Mouse (Mus musculus) olfactory bulb, adult 2 months (tissue): ENCODE measurements around the gene Serpina3f. TPM values are rescaled to one million over a fixed set of nuclear protein-coding genes. Genes with fewer than 3 reads are reported as not detected.

Source experiments
- H3K27ac ChIP-seq: fragments of 200-500 bp; 2 replicates; pipeline ENCODE4 v1.5.1; 2012; ENCODE audit warnings: low read depth, low read length; ENCODE audit not compliant: insufficient read depth
- H3K4me1 ChIP-seq: fragments of 200-500 bp; 2 replicates; pipeline ENCODE4 v1.6.1; 2012; ENCODE audit warnings: low read length; ENCODE audit not compliant: control insufficient read depth, insufficient read depth
- H3K4me3 ChIP-seq: fragments of 200-500 bp; 2 replicates; pipeline ENCODE4 v1.5.1; 2012; ENCODE audit warnings: mild to moderate bottlenecking, low read depth, low read length, moderate library complexity; ENCODE audit not compliant: insufficient read depth
- CTCF ChIP-seq: fragments of 200-500 bp; IDR thresholded peaks from 2 replicates; pipeline ENCODE4 v1.5.1; 2012; ENCODE audit warnings: low read depth, mild to moderate bottlenecking, low read length, moderate library complexity; ENCODE audit not compliant: insufficient read depth
- POLR2A ChIP-seq: fragments of 200-500 bp; IDR thresholded peaks from 2 replicates; pipeline ENCODE4 v1.6.1; 2012; ENCODE audit warnings: mild to moderate bottlenecking, low read depth, low read length, moderate library complexity; ENCODE audit not compliant: insufficient read depth
- WGBS: fragments of 180-500 bp; shearing (Covaris S2); methylation state at CpG from one replicate; pipeline ENCODE4 v1.1.7; 2018; 5-methylcytosine and 5-hydroxymethylcytosine counted together
- polyA plus RNA-seq: library from polyadenylated mRNA; stranded (reverse); fragments of >200 nt; gene quantifications from 2 replicates; pipeline ENCODE4 v1.2.4, GENCODE M21; 2012; ENCODE audit warnings: low replicate concordance; ENCODE audit not compliant: missing spikeins, insufficient read depth, insufficient read length

Gene Serpina3f
- not detected in 2 replicates for polyA plus RNA-seq

GRCm38 (mm10) chr12:104214445-104214753 is at the start of gene Serpina3f:
Gene Serpina3f, plus strand, starts transcription at chr12:104214544.
- Histone ChIP-seq H3K27ac (no peak within 1 kb of the TSS), H3K4me3 (no peak within 1 kb of the TSS), H3K4me1 (no peaks in the 10 kb centered on the region)
- TF ChIP-seq POLR2A, result no peak
- TF ChIP-seq CTCF, result no peak
- WGBS, result 85% methylated on average over 1 of the region's 1 CpGs

DNA sequence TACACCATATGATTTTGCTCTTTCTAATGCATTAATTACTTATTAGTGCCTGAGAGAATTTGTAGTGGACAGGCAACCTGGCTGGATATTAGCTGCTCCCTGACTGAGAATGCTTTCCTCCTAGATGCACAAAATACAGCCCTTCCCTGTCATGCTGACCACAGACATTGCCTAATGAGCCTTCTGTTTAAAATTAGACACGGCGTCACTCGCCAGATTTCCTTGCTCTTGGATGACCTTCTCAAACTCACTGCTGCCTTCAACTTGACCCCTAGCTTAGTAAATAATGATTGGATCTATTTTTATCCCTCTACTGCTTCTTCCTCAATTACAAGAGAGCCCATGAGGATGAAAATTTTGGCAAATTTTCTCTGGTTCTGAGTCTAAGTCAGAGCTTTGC is 39.6 kb upstream of the Serpina3f start:
- no peak for TF ChIP-seq POLR2A
- no peak for TF ChIP-seq CTCF
- Histone ChIP-seq H3K4me1 (no peaks in the 10 kb centered on the region), H3K4me3 (no peak overlapping the region), H3K27ac (no peak overlapping the region)
- 74% methylated on average over 3 of the region's 3 CpGs for WGBS

DNA sequence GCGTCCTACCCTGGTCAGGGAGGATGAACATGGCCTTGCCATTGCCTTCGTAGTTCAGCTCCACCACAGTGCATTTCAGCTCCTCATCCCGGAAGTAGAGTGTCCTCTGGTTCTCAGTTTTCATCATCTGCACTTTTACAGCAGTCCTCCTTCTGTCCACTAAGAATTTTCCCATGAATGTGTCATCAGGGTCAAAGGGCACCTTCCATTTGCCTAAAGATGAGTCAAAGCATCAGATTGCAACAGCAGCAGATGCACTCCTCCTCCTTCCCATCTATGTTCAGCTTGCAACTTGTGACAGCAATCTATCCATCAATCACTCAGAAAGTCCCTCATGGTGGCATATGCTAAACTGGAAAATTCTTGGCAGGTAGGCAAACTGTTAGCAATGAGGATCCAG is 38.7 kb upstream of the Serpina3f start:
- Histone ChIP-seq H3K27ac (no peak overlapping the region), H3K4me1 (no peaks in the 10 kb centered on the region), H3K4me3 (no peak overlapping the region)
- 77% methylated on average over 3 of the region's 3 CpGs for WGBS
- TF ChIP-seq POLR2A, result no peak

DNA sequence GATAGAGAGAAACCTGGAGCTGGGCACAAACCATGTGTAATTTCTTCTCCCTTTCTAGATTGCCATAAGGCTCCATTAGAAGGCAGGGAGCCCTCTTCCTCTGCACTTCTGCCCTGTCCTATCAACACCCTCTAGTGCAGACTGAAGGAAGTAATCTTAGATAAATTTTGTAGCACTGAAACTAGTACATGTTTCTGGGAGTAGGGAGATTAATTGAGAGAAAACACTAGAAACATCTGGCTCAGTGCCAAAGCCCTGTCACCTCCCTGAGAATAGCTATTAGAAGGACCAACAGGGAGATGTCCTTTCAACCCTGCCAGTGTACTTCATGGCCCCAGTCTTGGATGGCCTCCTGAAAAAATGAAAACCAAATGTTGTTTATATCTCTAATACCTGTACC is 35.8 kb upstream of the Serpina3f start:
- no peak for TF ChIP-seq POLR2A
- no peak for TF ChIP-seq CTCF
- Histone ChIP-seq H3K4me1 (no peaks in the 10 kb centered on the region), H3K27ac (no peak overlapping the region), H3K4me3 (no peak overlapping the region)

- 85% methylated on average over 2 of the region's 2 CpGs for WGBS
- Histone ChIP-seq H3K4me1 (no peaks in the 10 kb centered on the region), H3K27ac (no peak overlapping the region), H3K4me3 (no peak overlapping the region)
- TF ChIP-seq CTCF, result no peak
- TF ChIP-seq POLR2A, result no peak
These were observed 35.4 kb upstream of the Serpina3f start for GRCm38 (mm10) chr12:104178987-104179386.

GRCm38 (mm10) chr12:104185046-104185445 is 29.3 kb upstream of the Serpina3f start:
- H3K27ac ChIP-seq, result no peak overlapping the region
- WGBS, result 81% methylated on average over 4 of the region's 4 CpGs
- TF ChIP-seq POLR2A (no peak), CTCF (no peak)
- H3K4me1 ChIP-seq, result peaks cover 3% of the 10 kb centered on the region
- no peak overlapping the region for H3K4me3 ChIP-seq

DNA sequence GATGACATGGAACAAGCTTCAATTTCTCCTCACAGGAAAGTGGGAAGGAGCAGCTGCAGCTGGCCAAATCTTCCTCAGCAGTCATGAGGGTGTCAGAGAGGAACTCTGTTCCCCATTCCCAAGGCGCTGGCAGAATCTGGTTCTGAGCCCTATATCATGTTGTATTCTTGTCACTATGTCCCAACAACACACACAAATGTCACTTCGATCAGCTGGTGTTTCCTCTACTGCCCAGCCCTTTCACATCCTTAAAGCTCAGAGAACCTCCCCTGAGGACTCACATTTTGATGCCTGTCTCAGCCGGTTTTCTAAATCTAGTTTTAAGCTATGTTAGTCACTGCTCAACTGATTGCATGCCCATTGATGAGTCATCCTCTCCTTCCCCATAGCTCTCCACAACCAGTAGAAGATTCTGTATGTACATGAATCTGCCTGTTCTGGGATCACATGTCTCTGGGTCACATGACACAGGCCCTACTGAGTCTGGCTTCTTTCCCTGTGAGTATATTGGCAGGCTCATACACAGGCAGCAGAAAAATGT is 28.2 kb upstream of the Serpina3f start:
- Histone ChIP-seq H3K4me3 (no peak overlapping the region), H3K4me1 (peaks cover 3% of the 10 kb centered on the region), H3K27ac (no peak overlapping the region)
- TF ChIP-seq CTCF (no peak), POLR2A (no peak)
- 61% methylated on average over 3 of the region's 3 CpGs for WGBS

- WGBS, result 81% methylated on average over 2 of the region's 2 CpGs
- Histone ChIP-seq H3K27ac (no peak overlapping the region), H3K4me1 (peaks cover 3% of the 10 kb centered on the region), H3K4me3 (no peak overlapping the region)
- TF ChIP-seq CTCF (no peak), POLR2A (no peak)
These were observed 25.1 kb upstream of the Serpina3f start for GRCm38 (mm10) chr12:104189246-104189645.

GRCm38 (mm10) chr12:104190852-104191251 is 23.5 kb upstream of the Serpina3f start:
- TF ChIP-seq CTCF, result no peak
- no peak for TF ChIP-seq POLR2A
- Histone ChIP-seq H3K4me3 (no peak overlapping the region), H3K27ac (no peak overlapping the region), H3K4me1 (peaks cover 3% of the 10 kb centered on the region)

DNA sequence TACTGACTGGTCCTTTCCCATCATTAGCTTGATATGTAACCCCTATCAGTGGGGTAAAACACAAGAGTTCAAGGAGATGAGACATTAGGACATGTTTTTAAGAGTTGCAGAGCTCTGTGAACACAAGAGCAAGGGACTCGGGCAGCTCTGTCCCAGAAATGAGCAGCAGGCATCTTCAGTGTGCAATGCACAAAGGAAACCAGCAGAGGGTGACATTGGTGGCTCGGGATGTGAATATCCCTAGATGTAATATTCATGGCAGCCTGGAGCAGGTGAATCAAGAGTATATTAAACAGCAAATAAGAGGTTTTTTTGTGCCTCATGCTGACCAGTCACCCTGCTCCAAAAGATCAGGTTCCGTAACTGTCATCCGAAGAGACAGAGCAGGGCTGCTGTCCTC is 5.2 kb upstream of the Serpina3f start:
- TF ChIP-seq POLR2A (no peak), CTCF (no peak)
- H3K27ac ChIP-seq, result no peak overlapping the region
- no peaks in the 10 kb centered on the region for H3K4me1 ChIP-seq
- 73% methylated on average over 4 of the region's 4 CpGs for WGBS
- no peak overlapping the region for H3K4me3 ChIP-seq
